Mouse (Mus musculus): ENCODE results near the gene Ghrl. TPM values are rescaled to one million over a fixed set of nuclear protein-coding genes. Genes with fewer than 3 reads are reported as not detected.
A peak's percentile ranks its signal among the peaks of the same experiment; 100 is the strongest.

Gene Ghrl
- polyA plus RNA-seq, 1 experiment from 2014 or later: 0.66 TPM

DNA sequence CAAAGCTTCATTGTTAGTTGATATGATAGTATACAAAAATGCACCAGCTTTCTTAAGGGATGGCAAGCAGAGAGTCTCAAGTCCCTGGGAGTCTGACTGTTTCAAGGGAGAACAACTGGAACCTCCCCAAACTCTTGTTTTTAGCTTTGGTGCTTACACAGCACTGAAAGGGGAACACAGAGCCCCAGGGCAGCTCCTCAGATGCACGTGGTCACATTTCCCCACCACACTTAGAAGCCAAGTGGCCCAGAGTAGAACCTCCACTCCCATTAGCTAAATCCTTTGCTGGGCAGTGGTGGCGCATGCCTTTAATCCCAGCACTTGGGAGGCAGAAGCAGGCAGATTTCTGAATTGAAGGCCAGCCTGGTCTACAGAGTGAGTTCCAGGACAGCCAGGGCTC, 21.7 kb upstream of the Ghrl start:
- H3K27me3 ChIP-seq (replicated peaks; ENCODE audit: control insufficient read depth, insufficient read depth, low read length): no peaks in the 10 kb centered on the region
- DNase-seq (ENCODE audit: low spot score) (no peak), ATAC-seq (no peak)
- peaks cover 6% of the 10 kb centered on the region for H3K4me1 ChIP-seq (ENCODE audit: control insufficient read depth, insufficient read depth, low read length)
- H3K9ac ChIP-seq (ENCODE audit: low read length): no peak overlapping the region
- 62% methylated on average over 2 of the region's 2 CpGs for WGBS
- H3K36me3 ChIP-seq (ENCODE audit: control insufficient read depth, insufficient read depth, low read length): peaks cover 18% of the 10 kb centered on the region
- H3K27ac ChIP-seq (ENCODE audit: low read depth, low read length): no peak overlapping the region
- H3K9me3 ChIP-seq (replicated peaks; ENCODE audit: control insufficient read depth, low read length): no peaks in the 10 kb centered on the region
- no peak overlapping the region for H3K4me2 ChIP-seq (ENCODE audit: low read length)
- H3K4me3 ChIP-seq (ENCODE audit: low read depth, low read length): no peak overlapping the region

DNA sequence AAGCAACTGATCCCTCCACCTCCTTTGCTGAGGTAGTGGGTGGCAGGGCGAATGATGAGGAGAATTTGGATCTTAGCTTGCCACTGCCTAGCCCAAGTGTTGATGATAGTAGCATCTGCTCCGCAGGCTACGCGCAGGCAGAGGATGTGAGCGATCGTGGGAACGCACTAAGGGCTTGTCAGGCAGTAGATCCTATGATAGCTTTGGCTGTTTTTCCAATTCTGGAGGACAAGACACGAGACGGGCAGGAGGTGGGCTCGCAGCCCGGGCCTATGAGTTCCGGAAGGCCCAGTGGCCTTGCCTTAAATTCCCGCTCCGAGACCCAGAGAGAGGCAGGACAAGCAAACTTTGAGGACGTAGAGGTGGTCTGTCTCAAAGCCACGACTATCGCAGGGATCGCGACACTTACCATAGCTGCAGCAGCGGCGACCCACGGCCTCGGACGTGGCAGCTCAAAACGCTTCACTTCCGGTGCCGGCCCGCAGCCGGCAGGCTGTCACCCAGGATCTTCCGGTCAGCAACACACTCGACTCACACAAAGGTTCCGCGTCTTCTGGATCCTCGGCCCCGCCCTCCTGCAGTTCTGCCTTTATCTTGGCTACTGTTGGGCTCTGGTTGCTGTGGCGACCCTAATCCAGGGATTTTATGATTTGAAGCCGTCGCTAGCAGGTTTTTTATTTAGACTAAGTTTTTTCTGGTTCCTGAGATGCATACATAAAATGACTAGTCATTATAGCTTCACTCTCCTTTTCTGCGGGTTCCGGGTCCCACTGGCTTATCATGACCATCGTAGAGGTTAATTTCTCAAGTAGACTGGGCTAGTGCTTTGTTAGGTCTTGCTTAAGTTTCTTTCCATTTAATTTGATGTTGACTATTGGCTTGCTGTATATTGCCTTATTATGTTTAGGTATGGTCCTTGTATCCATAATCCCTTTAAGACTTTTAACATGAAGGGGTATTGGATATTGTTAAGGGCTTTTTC, 20.8 kb upstream of the Ghrl start, which contains the start of gene Sec13:
TSS of gene Sec13 (minus strand) at position 508 of the 982 bp plus-strand sequence.
- Histone ChIP-seq H3K27me3 (replicated peaks; ENCODE audit: control insufficient read depth, insufficient read depth, low read length) (no peaks in the 10 kb centered on the region), H3K9ac (ENCODE audit: low read length) (peak within 1 kb of the TSS; percentile 76), H3K36me3 (ENCODE audit: control insufficient read depth, insufficient read depth, low read length) (peaks cover 27% of the 10 kb centered on the region), H3K4me1 (ENCODE audit: control insufficient read depth, insufficient read depth, low read length) (peaks cover 6% of the 10 kb centered on the region), H3K4me2 (ENCODE audit: low read length) (peak within 1 kb of the TSS; percentile 72), H3K9me3 (replicated peaks; ENCODE audit: control insufficient read depth, low read length) (no peaks in the 10 kb centered on the region), H3K27ac (ENCODE audit: low read depth, low read length) (no peak within 1 kb of the TSS; the same call in 1 of the 2 replicates), H3K4me3 (ENCODE audit: low read depth, low read length) (peak within 1 kb of the TSS; percentile 80)
- 7% methylated on average over 41 of the region's 41 CpGs for WGBS
- ATAC-seq (peak; percentile 91), DNase-seq (ENCODE audit: low spot score) (peak; percentile 94)

DNA sequence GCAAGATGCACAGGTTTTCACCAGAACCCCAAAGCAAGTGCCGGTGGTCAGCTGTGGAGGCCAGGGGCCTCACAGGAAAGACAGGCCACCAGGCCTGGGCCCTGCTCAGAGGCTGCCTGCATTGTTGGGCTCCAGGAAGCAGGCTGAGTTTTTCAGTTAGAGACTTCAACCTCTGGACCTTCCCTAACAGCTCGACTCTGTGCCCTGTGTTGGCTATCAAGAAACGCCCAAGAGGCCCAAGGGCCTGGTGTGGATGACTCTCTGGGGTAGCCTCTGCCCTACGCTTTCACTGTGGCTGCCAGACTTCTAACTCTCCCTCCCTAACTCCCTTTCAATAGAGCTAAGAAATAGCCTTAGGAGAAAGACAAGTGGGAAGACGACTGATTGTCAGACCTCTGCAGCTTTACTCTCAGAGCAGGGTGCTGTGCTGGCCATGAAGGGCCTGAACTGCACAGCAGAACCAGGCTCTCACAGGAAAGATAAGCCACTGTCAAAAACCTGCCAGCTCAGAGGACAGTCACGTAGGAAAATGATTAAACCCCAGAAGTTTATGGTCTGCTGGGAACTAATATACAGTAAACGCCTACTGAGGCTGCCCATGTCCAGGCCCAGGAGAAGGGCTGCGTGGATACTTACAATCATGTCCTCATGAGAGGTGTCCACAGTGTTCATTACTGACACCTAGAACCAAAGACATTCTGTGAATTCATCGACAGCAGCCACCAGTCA, 17.8 kb upstream of the Ghrl start:
- Histone ChIP-seq H3K4me2 (ENCODE audit: low read length) (no peak overlapping the region), H3K4me3 (ENCODE audit: low read depth, low read length) (no peak overlapping the region), H3K36me3 (ENCODE audit: control insufficient read depth, insufficient read depth, low read length) (peaks cover 51% of the 10 kb centered on the region), H3K9ac (ENCODE audit: low read length) (no peak overlapping the region), H3K27ac (ENCODE audit: low read depth, low read length) (no peak overlapping the region), H3K27me3 (replicated peaks; ENCODE audit: control insufficient read depth, insufficient read depth, low read length) (no peaks in the 10 kb centered on the region), H3K4me1 (ENCODE audit: control insufficient read depth, insufficient read depth, low read length) (peaks cover 6% of the 10 kb centered on the region), H3K9me3 (replicated peaks; ENCODE audit: control insufficient read depth, low read length) (no peaks in the 10 kb centered on the region)
- DNase-seq (ENCODE audit: low spot score) (no peak), ATAC-seq (no peak)
- WGBS: 90% methylated on average over 9 of the region's 9 CpGs

DNA sequence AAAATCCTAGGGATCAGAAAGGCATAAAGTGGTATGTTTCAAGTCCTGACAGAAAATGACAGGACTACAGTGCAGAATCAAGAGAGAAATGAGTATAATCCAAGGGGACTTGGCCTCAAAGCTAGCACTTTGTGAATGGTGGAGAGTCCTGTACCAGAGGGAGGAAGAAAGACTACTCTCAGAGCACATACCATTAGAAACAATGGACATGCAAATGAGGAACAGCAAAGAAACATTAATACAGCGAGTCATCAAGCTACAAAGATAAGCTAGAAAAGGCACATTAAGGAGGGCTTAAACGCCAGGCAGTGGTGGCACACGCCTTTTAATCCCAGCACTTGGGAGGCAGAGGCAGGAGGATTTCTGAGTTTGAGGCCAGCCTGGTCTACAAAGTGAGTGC, 11.6 kb upstream of the Ghrl start:
- Histone ChIP-seq H3K4me2 (ENCODE audit: low read length) (no peak overlapping the region), H3K9me3 (replicated peaks; ENCODE audit: control insufficient read depth, low read length) (no peaks in the 10 kb centered on the region), H3K4me1 (ENCODE audit: control insufficient read depth, insufficient read depth, low read length) (no peaks in the 10 kb centered on the region), H3K4me3 (ENCODE audit: low read depth, low read length) (no peak overlapping the region), H3K27me3 (replicated peaks; ENCODE audit: control insufficient read depth, insufficient read depth, low read length) (no peaks in the 10 kb centered on the region), H3K36me3 (ENCODE audit: control insufficient read depth, insufficient read depth, low read length) (peaks cover 93% of the 10 kb centered on the region), H3K27ac (ENCODE audit: low read depth, low read length) (no peak overlapping the region), H3K9ac (ENCODE audit: low read length) (no peak overlapping the region)
- DNase-seq (ENCODE audit: low spot score): no peak
- 94% methylated on average over 3 of the region's 3 CpGs for WGBS
- ATAC-seq: no peak

DNA sequence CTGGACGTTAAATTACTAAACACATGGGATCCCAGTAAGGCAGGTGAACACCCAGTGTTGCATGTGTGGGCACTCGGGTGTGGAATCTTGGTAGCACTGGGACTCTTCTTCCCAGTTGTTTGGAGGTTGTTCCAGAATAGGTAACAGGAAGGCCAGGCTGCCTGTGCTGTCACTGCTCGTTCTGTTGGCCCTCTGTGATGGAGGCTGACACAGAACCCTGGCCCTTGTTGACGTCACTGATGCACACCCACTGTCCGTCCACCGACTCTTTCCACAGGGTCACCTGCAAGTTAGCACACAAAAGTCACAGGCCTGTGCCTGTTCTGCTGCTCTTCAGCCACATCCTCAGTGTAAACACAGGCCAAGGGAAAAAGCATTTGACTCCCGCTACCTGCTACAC, 8.5 kb upstream of the Ghrl start:
- H3K27me3 ChIP-seq (replicated peaks; ENCODE audit: control insufficient read depth, insufficient read depth, low read length): no peaks in the 10 kb centered on the region
- no peaks in the 10 kb centered on the region for H3K4me1 ChIP-seq (ENCODE audit: control insufficient read depth, insufficient read depth, low read length)
- no peak overlapping the region for H3K27ac ChIP-seq (ENCODE audit: low read depth, low read length)
- no peak overlapping the region for H3K4me2 ChIP-seq (ENCODE audit: low read length)
- no peak for DNase-seq (ENCODE audit: low spot score)
- ATAC-seq: no peak
- H3K36me3 ChIP-seq (ENCODE audit: control insufficient read depth, insufficient read depth, low read length): peaks cover 87% of the 10 kb centered on the region
- no peak overlapping the region for H3K4me3 ChIP-seq (ENCODE audit: low read depth, low read length)
- H3K9ac ChIP-seq (ENCODE audit: low read length): no peak overlapping the region
- no peaks in the 10 kb centered on the region for H3K9me3 ChIP-seq (replicated peaks; ENCODE audit: control insufficient read depth, low read length)
- WGBS: 93% methylated on average over 7 of the region's 7 CpGs

DNA sequence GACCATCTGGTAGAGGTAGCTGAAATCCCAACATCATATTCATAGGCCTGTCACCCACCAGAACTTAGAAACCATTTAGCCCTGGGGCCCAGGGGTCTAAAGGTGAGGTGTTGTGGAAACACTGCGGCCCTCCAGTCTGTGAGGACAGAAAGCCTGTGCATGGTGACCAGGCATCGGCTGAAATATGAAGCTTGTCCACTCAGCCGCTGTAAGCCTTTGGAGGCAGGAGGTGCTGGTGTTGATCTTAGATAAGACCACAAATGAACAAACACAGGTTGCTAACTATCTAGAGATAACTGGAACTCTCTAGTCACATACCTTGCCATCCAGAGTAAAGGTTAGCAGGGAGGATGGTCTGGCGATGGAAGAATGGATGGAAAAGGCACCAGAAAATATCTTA, 1.4 kb upstream of the Ghrl start:
- H3K27me3 ChIP-seq (replicated peaks; ENCODE audit: control insufficient read depth, insufficient read depth, low read length): no peaks in the 10 kb centered on the region
- peaks cover 65% of the 10 kb centered on the region for H3K36me3 ChIP-seq (ENCODE audit: control insufficient read depth, insufficient read depth, low read length)
- no peak overlapping the region for H3K4me2 ChIP-seq (ENCODE audit: low read length)
- H3K9me3 ChIP-seq (replicated peaks; ENCODE audit: control insufficient read depth, low read length): no peaks in the 10 kb centered on the region
- no peak for ATAC-seq
- WGBS: 92% methylated on average over 4 of the region's 4 CpGs
- H3K4me1 ChIP-seq (ENCODE audit: control insufficient read depth, insufficient read depth, low read length): no peaks in the 10 kb centered on the region
- no peak for DNase-seq (ENCODE audit: low spot score)
- H3K27ac ChIP-seq (ENCODE audit: low read depth, low read length): no peak overlapping the region
- H3K9ac ChIP-seq (ENCODE audit: low read length): no peak overlapping the region
- H3K4me3 ChIP-seq (ENCODE audit: low read depth, low read length): no peak overlapping the region

DNA sequence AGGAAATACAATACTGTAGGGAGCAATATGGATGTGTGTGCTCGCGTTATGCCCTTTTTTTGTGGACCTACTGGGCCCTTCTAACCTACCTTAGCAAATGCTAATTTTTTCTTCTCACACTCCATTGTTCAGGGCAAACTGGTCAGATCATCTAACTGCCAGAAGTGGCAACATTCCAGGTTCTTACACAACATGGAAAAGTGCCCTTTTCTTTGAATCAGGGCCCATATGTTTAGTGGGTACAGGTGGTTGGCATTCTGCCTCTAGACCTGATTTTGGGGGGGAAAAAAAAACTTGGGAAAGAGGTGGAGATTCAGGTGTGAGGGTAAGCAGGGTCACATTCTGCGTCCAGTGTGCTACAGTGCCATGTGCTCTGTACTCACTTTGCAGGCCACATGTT, 2.1 kb downstream of the Ghrl start:
- Histone ChIP-seq H3K9ac (ENCODE audit: low read length) (no peak overlapping the region), H3K27ac (ENCODE audit: low read depth, low read length) (no peak overlapping the region), H3K27me3 (replicated peaks; ENCODE audit: control insufficient read depth, insufficient read depth, low read length) (no peaks in the 10 kb centered on the region), H3K9me3 (replicated peaks; ENCODE audit: control insufficient read depth, low read length) (no peaks in the 10 kb centered on the region), H3K4me1 (ENCODE audit: control insufficient read depth, insufficient read depth, low read length) (no peaks in the 10 kb centered on the region), H3K36me3 (ENCODE audit: control insufficient read depth, insufficient read depth, low read length) (peaks cover 78% of the 10 kb centered on the region), H3K4me3 (ENCODE audit: low read depth, low read length) (no peak overlapping the region), H3K4me2 (ENCODE audit: low read length) (no peak overlapping the region)
- 91% methylated on average over 3 of the region's 3 CpGs for WGBS
- DNase-seq (ENCODE audit: low spot score) (peak; percentile 32), ATAC-seq (no peak)

DNA sequence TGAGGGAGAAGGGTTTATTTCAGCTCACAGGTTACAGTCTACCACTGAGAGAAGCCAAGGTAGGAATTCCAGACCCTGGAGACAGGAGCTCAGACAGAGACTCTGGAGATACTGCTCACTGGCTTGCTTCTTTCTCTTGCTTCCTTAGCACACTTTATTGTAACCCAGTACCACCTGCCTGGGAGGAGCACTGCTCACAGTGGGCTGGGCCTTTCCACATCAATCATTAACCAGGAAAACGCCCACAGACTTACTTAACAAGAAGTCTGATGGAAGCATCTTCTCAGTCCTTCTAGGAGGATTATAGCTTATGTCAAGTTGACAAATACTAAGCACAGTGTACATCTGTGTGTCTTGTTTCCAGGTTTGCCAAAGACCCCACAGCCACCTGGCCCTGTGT, 4.9 kb downstream of the Ghrl start:
- Histone ChIP-seq H3K27me3 (replicated peaks; ENCODE audit: control insufficient read depth, insufficient read depth, low read length) (no peaks in the 10 kb centered on the region), H3K9ac (ENCODE audit: low read length) (no peak overlapping the region), H3K4me2 (ENCODE audit: low read length) (no peak overlapping the region), H3K9me3 (replicated peaks; ENCODE audit: control insufficient read depth, low read length) (no peaks in the 10 kb centered on the region), H3K36me3 (ENCODE audit: control insufficient read depth, insufficient read depth, low read length) (peaks cover 86% of the 10 kb centered on the region), H3K27ac (ENCODE audit: low read depth, low read length) (no peak overlapping the region), H3K4me1 (ENCODE audit: control insufficient read depth, insufficient read depth, low read length) (no peaks in the 10 kb centered on the region), H3K4me3 (ENCODE audit: low read depth, low read length) (no peak overlapping the region)
- DNase-seq (ENCODE audit: low spot score) (no peak), ATAC-seq (no peak)
- 74% methylated on average over 1 of the region's 1 CpGs for WGBS

DNA sequence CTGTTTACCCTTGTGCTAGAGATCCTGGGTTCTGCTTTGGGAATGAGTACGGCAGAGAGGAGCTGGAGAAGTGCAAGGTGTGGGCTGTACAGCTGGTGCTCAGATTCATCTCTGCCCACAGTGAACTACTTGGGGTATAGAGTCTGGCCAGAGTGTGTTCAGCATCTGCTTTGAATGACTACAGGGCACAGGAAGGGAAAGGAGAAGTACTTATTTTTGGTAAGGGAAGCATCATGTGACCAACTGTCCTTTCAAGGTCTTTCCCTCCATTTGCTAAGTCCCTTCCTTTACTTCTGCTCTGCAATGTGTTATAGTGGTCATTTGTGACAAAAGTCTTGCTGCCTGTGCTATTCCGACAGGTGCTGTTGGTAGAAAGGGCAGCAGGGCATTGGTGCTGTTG, 5.4 kb downstream of the Ghrl start:
- DNase-seq (ENCODE audit: low spot score): no peak

More for the DNA sequence above, 5.4 kb downstream of the Ghrl start:
- no peak overlapping the region for H3K9ac ChIP-seq (ENCODE audit: low read length)
- no peaks in the 10 kb centered on the region for H3K4me1 ChIP-seq (ENCODE audit: control insufficient read depth, insufficient read depth, low read length)
- ATAC-seq: no peak
- peaks cover 86% of the 10 kb centered on the region for H3K36me3 ChIP-seq (ENCODE audit: control insufficient read depth, insufficient read depth, low read length)
- no peak overlapping the region for H3K4me3 ChIP-seq (ENCODE audit: low read depth, low read length)
- no peaks in the 10 kb centered on the region for H3K9me3 ChIP-seq (replicated peaks; ENCODE audit: control insufficient read depth, low read length)
- no peak overlapping the region for H3K4me2 ChIP-seq (ENCODE audit: low read length)
- H3K27me3 ChIP-seq (replicated peaks; ENCODE audit: control insufficient read depth, insufficient read depth, low read length): no peaks in the 10 kb centered on the region
- H3K27ac ChIP-seq (ENCODE audit: low read depth, low read length): no peak overlapping the region
- 96% methylated on average over 2 of the region's 2 CpGs for WGBS

All from forebrain, embryonic 14.5 days (tissue).